Mouse (Mus musculus): ENCODE measurements around the gene Pcdh8.

Pcdh8 gene

DNA sequence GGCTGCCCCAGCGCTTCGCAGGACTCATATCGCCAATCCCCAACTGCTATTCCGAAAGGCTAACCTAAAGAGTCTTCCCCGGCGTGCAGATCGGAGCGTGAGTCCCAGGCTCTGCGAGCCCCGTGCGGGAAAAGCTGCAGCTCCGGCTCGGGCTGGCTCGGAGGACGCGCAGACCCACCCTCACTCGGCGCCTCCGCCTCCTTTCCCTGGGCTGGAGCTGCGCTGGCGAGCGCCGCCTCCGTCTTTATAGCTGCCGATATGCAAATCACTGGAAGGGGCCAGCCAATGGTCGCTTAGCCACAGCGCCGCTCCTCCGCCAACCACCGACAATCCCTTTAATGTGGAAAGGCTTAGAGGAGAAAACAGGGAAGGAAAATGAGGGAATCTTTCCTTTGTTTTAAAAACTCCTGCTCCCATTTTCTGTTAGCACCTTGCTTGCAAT lies at the start of gene Pcdh8:
Gene Pcdh8 (minus strand): TSS at position 219 of the 442 bp plus-strand sequence.
- DNase-seq (ENCODE audit: low read depth, low spot score) = peak; percentile 9

DNA sequence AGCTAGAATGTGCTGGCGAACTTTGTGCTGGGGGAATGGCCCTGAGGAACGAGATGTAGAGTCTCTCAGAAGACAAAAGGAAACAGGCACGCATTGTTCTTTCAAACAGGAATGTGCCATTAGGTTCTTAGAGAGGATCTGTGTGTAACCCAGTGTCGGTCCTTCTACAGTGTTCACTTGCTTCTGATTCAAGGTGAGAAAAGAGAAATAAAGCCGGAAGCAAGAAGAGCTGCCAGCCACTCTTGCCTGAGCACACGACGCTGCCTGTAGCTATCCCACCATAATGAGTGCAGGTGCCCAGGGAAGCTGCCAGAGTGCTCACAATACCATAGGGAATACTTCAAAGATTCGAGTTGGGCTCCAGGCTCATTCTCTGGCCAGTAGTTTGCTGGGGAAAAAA lies 43.6 kb upstream of the Pcdh8 start:
- no peak for DNase-seq (ENCODE audit: low read depth, low spot score)

DNA sequence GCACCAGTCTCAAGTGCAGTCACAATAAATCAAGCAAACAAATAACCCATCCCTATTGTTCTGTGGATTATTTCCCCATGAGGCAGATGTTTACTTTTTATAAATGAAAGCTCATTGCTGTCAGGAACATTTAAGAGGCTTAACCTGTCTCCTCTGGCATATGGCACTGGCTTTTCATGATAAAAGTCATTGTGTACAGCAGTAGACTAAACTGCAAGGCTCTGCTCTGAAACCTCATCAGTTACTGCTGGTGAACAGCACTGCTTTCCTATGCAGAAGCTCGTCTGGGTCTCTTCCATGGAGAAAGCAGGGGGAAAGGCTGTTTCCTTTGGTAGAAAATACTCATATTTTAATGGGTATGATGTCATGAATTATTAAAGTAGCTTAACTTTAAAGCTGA lies 43.0 kb upstream of the Pcdh8 start:
- no peak for DNase-seq (ENCODE audit: low read depth, low spot score)

DNA sequence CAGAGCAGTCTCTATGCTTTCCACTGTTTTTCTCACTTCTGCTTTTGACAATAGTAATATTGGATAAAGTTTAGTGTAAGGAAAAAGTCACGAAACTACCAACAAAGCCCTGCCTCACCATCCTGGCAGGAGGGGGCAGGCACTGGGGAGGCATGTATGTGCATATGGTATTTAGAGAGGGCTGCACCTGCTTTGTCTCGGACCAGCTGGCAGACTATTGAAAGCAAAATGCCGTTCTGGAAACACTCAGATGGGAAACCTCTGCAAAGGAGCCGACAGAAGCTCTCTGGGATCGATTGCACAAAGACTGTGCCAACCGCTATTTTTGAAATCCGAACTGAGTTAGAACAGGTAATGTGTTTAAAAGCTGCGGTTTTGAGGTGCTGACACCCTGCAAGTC lies 22.1 kb upstream of the Pcdh8 start:
- DNase-seq (ENCODE audit: low read depth, low spot score) = no peak

DNA sequence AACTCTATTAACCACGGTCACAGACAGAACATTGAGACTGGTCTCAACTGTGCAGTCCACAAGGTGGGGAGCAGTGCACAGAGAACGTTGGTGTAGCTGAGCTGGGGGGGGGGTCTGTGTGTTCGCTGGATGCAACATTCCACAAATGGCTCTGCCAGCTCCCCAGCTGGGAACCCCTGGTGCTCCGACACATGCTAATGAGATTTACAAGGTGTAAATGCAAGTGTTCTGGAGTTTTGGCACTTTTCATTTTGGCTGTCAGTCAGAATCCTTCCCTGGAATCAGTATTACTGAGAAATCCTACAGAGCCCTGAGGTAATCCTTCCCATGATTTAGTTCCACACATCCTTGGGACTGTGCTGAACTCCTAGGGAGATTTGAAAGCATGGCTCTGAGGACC lies 18.4 kb upstream of the Pcdh8 start:
- no peak for DNase-seq (ENCODE audit: low read depth, low spot score)

DNA sequence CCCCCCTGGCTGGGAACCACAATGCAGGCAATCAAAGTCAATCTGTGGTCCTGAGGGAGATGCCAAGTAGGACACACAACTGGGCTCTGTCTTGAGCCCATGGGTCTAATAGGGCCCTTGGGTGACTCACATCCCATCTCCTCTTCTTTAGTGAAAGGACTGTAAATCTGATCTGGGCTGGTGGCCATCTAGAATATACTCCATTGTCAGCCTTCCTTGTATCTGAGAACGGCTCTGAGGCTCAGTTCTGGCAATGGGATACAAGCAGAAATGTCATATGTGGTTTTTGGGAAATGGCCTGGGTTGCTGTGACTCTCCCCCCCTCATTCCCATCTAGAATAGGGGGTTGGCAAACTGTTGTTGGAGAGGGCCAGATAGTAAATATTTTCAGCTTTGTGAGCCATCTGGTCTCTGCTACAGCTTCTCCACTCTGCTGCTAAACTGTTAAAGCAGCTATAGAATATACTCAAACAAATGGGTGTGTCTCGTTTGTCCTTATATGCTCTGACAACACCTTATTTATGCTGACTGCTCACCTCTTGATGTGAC lies 17.6 kb upstream of the Pcdh8 start:
- no peak for DNase-seq (ENCODE audit: low read depth, low spot score)

DNA sequence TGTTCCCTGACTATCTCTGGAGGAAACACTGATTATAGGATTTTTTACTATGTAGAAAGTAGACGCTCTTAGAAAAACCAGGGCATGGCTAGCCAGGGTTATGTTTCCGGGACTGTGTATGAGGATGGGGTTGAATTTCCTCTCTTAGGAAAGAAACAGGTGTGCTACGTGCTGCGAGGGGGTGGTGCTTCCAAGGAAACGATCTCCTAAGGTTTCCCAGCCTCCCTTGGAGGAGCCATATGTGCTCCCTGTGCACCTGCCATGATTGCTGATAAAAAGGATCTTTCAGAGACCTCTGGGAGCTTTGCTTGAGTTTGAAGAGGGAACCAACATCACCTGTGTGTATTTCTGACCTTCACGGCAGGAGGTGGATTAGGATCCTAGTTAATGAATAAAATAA lies 16.8 kb upstream of the Pcdh8 start:
- no peak for DNase-seq (ENCODE audit: low read depth, low spot score)

DNA sequence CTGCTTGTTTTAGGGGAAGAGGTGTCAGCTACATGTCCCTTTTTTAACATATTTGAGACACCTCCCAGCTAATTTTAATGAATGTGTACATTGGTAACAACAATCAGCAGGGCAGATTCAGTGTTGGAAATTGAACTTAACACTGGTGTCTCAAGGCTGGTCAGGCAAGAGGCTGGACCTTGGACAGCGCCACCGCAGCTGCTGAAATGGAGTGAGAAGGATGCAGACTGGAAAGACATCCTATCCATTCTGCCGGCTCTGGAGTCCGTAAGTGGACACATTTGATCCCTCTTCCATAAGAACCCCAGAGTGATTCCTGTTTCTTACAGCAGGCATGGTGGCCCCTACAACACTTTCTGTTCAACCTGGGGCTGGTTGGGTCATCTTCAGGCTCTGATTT lies 14.3 kb upstream of the Pcdh8 start:
- no peak for DNase-seq (ENCODE audit: low read depth, low spot score)

DNA sequence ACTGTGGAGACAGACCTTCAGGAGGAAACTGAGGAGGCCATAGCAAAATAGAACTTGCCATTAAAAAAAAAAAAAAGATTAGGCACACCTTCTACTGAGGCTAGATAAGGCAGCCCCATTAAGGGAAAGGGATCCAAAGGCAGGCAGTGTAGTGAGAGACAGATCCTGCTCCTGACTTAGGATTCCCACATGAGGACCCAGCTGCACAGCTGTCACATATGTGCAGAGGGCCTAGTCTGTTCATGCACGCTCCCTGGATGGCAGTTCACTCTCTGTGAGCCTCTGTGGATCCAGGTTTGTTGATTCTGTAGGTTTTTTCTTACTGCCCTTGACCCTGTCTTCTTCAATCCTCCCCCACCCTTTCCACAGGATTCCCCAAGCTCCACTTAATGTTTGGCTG lies 9.8 kb upstream of the Pcdh8 start:
- no peak for DNase-seq (ENCODE audit: low read depth, low spot score)

DNA sequence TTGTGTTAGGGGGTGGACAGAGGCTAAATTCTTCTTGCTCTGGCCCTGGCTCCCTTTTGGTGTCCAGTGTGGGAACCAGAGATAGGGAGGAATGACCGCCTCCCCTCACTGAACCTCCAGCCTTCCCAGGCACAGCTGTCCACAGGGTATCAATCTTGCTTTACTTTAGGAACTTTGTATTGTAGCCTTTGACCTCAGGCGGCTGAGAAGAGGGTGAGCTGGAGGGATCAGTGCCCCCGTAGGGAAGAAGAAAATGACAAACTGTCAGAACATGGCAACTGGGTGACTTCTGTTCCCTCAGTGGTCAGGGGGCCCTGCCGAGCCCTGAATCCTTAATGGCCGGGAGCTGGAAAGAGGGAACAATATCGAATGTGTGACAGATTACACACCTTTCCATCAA lies 9.2 kb upstream of the Pcdh8 start:
- DNase-seq (ENCODE audit: low read depth, low spot score) = no peak

DNA sequence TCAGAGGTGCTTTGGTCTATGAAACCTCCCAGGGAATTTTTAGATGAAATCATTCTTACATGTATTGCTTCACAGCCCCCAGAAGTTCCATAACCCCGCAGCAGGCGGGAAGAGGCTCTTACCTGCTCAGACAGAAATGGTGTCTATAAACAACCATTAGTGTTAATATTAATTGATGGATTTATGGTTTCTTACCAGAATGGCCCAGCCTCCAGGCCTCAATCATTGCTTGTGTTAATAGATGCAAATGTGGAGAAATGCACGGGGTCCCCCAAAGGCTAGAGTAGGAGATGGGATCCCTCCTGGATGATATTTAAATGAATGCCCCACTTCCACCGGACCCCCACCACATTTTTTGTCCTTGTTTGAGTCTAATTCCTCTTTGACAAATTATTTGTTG lies 8.7 kb upstream of the Pcdh8 start:
- no peak for DNase-seq (ENCODE audit: low read depth, low spot score)

DNA sequence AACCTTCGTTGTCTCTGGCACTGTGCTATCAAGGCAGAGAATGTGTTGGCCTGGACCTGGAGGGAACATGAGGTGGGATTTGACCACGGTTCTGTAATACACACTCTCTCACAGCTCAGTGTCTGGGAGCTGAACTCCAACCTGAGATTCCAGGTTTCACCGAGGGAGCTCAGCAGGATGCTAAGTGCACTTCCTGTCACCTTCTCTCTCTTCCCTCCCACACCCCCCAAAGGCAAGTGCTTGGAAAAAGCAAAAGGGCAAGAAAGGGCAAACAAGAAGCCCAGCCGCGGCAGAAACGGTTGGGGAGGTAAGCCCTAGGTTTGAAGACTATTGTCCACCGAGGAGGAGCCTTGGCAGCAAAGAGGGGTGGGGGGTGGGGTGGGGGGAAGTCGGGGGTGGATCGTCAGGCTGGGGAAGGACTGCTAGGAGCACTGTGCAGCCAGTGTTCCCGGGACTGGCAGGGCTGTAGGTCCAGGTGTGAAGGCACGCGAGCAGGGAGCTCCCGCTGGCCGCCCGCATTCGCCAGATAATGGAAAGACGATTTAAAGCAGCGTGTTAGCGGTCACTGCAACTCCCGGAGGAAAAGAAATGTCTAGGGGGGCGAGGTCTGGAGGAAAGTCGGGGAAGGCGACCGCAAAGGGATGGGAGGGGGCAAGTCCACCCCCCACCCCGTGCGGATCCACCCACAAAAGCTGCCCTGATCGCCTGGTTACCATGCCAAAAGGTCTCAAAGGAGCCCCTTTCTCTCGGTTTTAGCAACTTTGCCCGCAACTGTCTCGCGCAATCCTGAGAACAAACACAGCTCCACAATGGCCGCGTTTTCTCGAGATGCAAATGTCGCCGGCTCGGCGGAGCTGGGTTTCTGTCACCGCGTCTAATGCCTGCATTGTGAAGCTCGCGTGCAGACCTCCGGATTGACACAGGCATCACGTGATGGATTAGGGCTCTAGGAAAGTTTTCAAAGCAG lies 2.6 kb upstream of the Pcdh8 start:
- DNase-seq (ENCODE audit: low read depth, low spot score) = no peak

DNA sequence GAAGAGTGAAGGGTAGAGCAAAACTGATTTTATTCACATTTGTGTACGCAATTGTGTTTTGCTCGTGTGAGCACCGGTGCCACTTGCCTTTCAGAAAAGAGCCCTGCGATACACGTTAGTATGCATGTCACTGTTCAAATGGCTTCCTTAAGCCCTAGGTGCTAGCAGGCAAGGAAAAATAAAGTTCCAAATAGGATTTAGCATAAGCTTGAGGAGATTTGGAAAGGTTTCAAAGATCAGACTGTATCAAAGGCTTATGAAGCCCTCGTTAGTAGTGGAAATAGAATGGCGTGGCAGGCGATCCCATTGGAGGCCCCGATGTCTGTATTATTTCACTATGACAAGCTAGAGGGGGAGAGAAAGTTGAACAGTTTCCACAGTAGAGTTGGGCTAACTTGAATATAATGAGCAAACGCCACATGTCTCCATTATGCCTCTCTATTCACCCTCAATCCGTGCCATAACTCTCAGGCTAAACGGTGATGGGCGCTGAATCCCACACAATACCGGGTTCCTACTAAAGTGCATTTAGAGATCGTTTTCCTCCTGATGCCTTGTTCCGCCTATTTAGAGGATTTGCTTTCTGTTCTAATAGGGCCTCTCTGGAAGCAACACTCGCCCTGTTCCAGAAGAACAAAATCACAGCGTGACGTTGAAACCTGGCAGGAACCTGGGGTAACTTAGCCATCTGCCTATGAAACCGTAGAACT lies 845 bp upstream of the Pcdh8 start:
- DNase-seq (ENCODE audit: low read depth, low spot score) = no peak

DNA sequence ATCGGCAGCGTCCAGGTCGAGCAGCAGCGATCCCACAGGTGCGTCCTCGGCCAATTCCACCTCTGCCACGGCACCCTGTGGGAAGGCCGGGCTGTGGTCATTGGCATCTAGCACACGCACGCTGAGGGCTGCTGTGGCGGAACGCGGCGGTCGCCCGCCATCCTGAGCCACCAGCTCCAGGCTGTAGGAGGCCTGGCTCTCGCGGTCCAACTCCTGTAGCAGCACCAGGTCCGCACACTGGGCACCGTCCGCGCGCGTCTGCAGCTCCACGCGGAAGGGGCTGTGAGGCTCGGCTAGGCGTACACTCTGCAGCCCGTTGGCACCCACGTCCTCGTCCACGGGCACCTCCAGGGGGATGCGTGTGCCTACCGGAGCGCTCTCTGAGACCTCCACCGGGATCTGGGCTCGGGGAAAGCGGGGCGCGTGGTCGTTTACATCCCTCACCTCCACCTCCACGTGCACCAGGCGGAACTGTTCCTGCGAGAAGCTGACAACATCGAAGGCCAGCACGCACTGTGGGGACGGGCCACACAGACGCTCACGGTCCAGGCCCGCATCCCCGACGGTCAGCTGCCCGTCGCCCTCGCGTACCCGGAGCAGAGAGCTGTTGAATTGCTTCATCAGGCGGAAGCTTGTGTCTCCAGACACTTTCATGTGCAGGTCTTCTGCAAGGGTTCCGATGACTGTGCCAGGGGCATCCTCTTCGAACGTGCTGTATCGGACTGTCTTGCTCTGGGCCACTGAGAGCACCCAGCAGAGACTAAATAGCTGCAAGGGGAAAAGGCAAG lies 612 bp downstream of the Pcdh8 start:
- DNase-seq (ENCODE audit: low read depth, low spot score) = no peak

DNA sequence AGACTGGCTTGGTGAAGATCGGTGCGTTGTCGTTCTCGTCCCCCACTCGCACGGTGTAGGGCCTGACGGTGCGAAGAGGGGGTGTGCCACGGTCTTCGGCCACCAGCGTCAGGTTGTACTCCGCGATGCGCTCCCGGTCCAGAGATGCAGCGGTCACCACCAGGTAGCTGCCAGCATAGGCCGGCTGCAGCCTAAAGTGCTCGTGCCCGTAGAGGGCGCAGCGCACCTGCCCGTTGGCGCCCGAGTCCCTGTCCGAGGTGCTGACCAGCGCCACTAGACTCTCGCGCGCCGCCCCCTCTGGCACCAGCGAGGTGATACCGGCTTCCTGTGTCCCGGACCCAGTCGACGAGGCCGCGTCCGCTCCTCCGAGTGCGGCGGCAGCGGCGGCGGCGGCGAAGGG lies 1.5 kb downstream of the Pcdh8 start:
- DNase-seq (ENCODE audit: low read depth, low spot score) = peak; percentile 13

DNA sequence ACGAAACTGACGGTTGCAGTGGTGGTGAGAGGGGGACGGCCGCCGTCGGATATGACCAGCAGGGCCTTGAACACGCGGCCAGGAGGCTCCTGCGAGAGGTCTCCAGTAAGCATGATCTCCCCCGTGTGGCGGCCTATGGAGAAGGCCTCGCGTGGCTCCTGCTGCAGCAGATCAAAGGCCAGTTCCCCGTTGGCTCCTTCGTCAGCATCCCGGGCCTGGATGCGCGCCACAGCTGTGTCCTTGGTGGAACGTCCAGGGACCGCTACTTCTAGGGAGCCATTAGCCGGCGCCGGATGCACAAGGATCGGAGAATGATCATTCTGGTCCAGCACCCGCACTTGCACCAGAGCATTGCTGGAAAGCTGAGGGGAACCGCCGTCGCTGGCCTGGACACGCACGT lies 2.1 kb downstream of the Pcdh8 start:
- no peak for DNase-seq (ENCODE audit: low read depth, low spot score)

DNA sequence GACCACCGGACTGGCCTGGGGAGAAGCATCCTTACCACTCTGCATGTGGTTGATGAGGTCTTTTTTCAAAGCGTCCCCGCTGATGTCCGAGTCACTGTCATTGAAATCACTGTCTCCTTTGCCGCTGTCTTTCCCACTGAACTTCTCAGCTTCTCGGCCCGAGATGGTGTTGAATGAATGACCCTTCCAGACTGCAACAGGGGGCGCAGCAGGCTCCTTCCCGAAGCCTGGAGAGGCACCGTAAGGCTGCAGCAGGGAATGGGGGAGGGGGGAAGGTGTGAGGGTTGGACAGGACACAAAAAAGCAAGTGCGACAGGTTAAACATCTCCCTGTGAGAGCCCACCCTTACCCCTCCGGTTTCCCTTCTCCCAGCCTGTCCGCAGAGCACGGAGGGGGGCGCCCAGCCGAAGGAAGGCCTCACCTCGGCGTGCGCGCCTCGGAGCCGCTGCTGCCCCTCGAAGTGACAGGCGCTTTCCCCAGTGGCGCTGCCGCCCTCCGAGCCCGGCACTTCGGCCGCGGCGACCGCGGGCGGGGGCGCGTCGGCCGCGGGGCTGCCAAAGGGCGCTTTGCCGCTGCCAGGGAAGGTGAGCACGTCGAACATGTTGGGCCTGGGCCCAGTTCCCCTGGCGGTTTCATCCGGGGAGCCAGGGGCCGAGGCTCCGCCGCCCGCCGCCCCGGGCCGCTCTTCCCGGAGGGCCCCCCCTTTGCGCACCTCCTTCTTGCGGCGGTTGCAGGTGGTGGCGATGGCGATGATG lies 2.9 kb downstream of the Pcdh8 start:
- no peak for DNase-seq (ENCODE audit: low read depth, low spot score)

DNA sequence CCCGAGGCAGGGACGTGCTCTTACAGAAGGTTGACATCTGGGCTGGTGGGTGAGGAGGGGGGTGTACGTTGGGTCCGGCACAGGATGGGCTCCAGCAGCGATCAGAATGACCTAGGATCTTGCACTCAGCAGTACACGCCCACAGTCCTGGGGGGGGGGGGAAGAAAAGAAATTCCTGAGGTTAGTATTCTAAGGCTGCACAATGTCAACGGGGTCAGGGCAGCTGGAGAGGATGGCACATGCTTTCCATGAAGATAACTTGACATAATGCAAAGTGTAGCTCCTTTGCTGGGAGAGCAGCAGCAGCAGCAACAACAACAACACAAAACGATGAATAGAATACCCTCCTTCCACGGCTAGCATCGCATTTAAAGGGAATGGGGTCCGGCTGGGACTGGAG lies 3.5 kb downstream of the Pcdh8 start:
- no peak for DNase-seq (ENCODE audit: low read depth, low spot score)

DNA sequence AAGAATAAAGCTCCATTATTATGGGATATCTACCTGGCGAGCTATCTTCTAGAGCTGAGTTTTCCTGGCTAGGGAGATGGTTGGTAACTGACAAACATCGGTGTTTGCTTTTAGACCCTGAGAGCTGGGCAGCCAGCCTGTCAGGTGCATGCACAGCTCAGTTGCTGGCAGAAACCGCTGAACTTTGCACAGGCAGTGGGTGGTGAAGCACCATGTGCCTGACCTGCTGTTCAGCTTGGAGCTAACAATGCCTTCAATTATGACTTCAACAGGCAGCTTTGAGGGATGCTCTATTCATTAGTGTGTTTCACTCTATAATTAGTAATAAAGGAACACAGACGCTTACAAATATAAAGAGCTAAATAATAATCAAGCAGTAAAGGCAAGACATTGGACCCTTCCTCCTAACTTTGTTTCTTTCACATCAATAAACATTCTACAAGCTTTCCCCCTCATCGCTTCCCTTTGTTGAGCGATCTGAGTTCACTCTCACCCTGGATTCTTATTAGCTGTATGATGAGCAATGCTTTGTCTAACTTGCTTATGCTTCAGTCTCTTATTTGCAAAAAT lies 5.8 kb downstream of the Pcdh8 start:
- no peak for DNase-seq (ENCODE audit: low read depth, low spot score)

DNA sequence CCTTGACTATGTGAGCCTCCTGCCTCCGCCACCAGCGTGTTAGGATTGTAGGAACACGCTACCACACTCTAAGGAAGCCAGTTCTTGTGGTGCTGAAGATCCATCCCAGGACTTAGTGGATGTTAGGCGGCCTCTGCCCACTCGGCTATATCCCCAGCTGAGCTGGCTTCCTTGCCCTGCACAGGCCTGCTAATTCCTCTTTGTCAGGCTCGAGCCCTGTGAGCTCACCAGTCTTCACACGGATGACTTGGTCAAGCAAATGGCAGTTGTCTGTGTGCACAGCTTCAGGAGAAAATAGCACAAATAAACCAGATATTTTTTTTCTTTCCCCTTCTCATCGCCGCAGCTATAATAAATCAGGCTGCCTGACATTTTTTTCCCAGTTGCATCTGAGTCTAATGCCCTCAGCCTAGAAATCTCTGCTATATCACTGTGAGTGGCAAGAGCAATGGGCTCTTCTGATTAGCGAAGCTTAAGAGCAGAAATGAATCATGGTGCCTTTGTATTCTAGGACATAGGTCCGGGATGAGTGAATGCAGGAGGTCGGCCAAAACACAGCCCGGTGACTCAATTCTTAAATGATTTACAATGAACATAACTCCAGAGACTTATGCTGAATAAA lies 16.4 kb downstream of the Pcdh8 start:
- no peak for DNase-seq (ENCODE audit: low read depth, low spot score)
